Mouse (Mus musculus) B cell, adult (primary cell): ENCODE data around the gene Hsph1. TPM values are rescaled to one million over a fixed set of nuclear protein-coding genes. Genes with fewer than 3 reads are reported as not detected.

Experiments used
- total RNA-seq: library from RNA; stranded (reverse); gene quantifications from 4 replicates; pipeline ENCODE4 v1.2.4, GENCODE M21; 2023; ENCODE audit not compliant: inconsistent age

The Hsph1 gene
- total RNA-seq, result 152 to 263 TPM (median 184 TPM) in 4 replicates

DNA sequence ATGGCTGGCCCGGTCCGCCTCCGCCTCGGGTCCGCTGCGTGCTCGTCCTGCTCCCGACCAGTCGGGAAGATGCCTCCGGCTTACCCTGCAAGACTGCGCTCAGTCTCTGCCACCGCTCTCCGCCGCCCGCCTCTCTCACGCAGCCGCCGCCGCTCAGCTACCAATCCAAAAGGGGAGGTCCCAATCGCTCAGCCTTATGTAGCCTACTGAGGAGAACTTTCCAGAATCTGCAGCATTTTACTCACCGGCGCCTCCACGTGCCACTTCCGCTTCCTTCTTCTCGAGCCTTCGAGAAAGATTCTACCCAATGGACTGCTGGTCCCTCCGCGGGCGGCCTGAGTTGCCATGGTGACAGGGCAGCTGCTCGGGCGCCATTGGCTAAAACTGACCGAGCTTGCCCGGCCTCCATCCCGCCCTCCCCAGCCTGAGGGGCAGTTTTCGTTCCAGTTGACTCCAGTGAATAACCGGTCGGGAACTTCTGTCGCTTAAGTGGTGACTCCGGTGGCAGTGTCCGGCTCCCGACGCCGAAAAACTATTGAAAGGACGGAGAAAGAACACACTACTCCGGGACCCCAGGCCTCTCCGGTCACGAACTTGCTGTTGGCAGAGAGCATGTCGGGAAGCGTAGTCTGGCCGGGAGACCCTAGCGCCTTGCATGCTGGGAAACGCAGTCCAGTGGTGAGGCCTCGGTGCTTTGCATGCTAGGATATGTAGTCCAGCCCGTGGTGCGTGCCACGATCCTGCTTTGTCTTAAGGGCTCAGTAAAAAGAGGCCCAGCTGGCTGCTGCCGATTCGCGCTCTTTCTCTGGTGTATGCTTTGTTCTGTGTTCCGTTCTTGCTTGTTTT is at the start of gene Hsph1:
Gene Hsph1 (minus strand): TSS at position 302 of the 846 bp plus-strand sequence.

DNA sequence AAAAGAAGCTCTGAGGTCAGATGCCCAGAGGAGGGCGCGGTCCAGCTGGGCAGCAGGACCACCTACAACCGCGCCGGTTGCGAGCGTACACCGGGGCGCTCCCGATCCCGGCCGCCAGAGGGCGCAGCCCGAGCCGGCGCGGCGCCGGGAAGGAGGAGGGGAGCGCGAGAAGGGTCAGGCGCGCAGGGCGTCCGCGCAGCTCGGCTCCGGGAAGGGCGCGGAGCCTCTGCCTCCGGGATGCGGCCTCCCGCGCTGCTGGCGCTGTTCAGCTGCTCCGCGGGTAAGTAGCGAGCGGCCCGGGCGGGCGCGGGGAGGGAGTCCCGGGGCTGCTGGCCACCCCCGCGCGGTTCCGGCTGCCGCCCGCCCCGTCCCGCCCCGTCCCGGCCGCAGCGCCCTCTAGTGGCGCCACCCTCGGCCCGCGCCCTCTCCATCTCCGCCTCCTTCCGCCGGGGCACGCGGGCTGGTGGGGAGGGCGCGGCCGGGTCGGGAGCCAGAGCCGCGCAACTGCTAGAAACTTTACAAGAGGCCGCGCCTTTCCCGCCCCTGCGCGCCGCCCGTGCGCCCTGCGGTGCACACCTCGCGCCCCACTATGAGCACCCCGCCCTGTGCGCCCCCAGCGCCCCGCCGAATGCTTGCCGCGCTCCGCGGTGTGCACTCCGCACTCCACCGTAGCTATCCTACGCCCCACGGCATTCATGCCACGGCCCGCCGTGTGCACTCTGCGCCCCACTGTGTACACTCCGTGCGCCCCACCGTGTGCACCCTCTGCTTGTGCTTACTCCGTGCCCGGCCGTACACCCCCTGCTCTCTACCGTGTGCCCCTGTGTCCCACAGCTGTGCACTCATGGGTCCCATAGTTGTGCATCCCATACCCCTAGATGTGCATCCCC is 42.2 kb upstream of the Hsph1 start, which contains the start of gene B3glct:
Gene B3glct (plus strand): TSS at position 131 of the 890 bp plus-strand sequence.

Other genes with a start within 250 kb of the Hsph1 start
- gene Medag, start 224.6 kb downstream of the Hsph1 start, total RNA-seq, result 0.19 TPM in 1 of 4 replicates, not detected in the others
- gene Tex26, start 196.7 kb downstream of the Hsph1 start, total RNA-seq, result not detected in 4 replicates
- gene Wdr95, start 107.7 kb downstream of the Hsph1 start, total RNA-seq, result not detected in 4 replicates
- 2.8 to 6.2 TPM (median 3.5 TPM) in 4 replicates for gene B3glct, start 41.9 kb upstream of the Hsph1 start, total RNA-seq